Mouse (Mus musculus) myocyte (in vitro differentiated cells): Measurements from ENCODE around the gene Zfp526. TPM values are rescaled to one million over a fixed set of nuclear protein-coding genes. Genes with fewer than 3 reads are reported as not detected.

Source experiments
- H3K27me3 ChIP-seq: one replicate; pipeline ENCODE4 v1.6.1; 2011; ENCODE audit not compliant: control insufficient read depth, insufficient read depth, insufficient read length
- H3K36me3 ChIP-seq: one replicate; pipeline ENCODE4 v1.6.1; 2011; ENCODE audit not compliant: control insufficient read depth, insufficient read depth
- H3K4me2 ChIP-seq: one replicate; pipeline ENCODE4 v1.6.1; 2011; ENCODE audit warnings: low read depth, control low read depth
- H3K4me3 ChIP-seq: one replicate; pipeline ENCODE4 v1.5.1; 2011; ENCODE audit warnings: mild to moderate bottlenecking, control low read depth, moderate library complexity
- H3K79me2 ChIP-seq: one replicate; pipeline ENCODE4 v1.6.1; 2011; ENCODE audit not compliant: control insufficient read depth, insufficient read depth
- H3ac ChIP-seq: one replicate; pipeline ENCODE4 v1.6.1; 2011; ENCODE audit not compliant: control insufficient read depth, insufficient read length
- CEBPB ChIP-seq: IDR thresholded peaks from 2 replicates; pipeline ENCODE4 v1.6.1; 2011; ENCODE audit warnings: mild to moderate bottlenecking, moderate library complexity; ENCODE audit not compliant: poor library complexity, insufficient read depth, severe bottlenecking
- E2F4 ChIP-seq: IDR thresholded peaks from one replicate; pipeline ENCODE4 v1.6.1; 2011; ENCODE audit warnings: mild to moderate bottlenecking, control low read depth, moderate library complexity; ENCODE audit not compliant: insufficient read depth
- MYOG ChIP-seq, 3 experiments: IDR thresholded peaks; one replicate each; pipeline ENCODE4 v1.6.1; 2011; ENCODE audit warnings: control low read depth in 2 of 3, low read depth in 2 of 3, mild to moderate bottlenecking in 2 of 3; ENCODE audit not compliant: insufficient read length in 2 of 3, control insufficient read depth in 1 of 3, insufficient read depth in 1 of 3
- POLR2A ChIP-seq: IDR thresholded peaks from one replicate; pipeline ENCODE4 v1.6.1; 2011; ENCODE audit warnings: low read depth, mild to moderate bottlenecking, control low read depth, moderate library complexity; ENCODE audit not compliant: insufficient read length
- POLR2AphosphoS2 ChIP-seq: IDR thresholded peaks from one replicate; pipeline ENCODE4 v1.6.1; 2011; ENCODE audit warnings: low read depth, control low read depth; ENCODE audit not compliant: insufficient read length
- SRF ChIP-seq: IDR thresholded peaks from one replicate; pipeline ENCODE4 v1.6.1; 2011; ENCODE audit warnings: low read depth; ENCODE audit not compliant: control insufficient read depth, insufficient read length
- TCF3 ChIP-seq: IDR thresholded peaks from one replicate; pipeline ENCODE4 v1.6.1; 2011; ENCODE audit warnings: low read depth, control low read depth; ENCODE audit not compliant: insufficient read length
- USF1 ChIP-seq: IDR thresholded peaks from one replicate; pipeline ENCODE4 v1.6.1; 2011; ENCODE audit warnings: low read depth, mild to moderate bottlenecking, control low read depth, moderate library complexity
- polyA plus RNA-seq: library from polyadenylated mRNA; unstranded; fragments of >200 nt; fragmentation: generic; extraction: Trizol; gene quantifications from one replicate; pipeline ENCODE4 v1.2.1, GENCODE M21; 2012; ENCODE audit warnings: missing spikeins

Gene Zfp526
- polyA plus RNA-seq, 1 experiment: 5.6 TPM

GRCm38 (mm10) chr7:25235526-25235925 is 14.3 kb downstream of the Zfp526 start:
- TF ChIP-seq CEBPB (no peak), POLR2AphosphoS2 (peak; percentile 7)
- Histone ChIP-seq H3ac (no peak overlapping the region), H3K4me3 (no peak overlapping the region), H3K36me3 (peaks cover 10% of the 10 kb centered on the region), H3K4me2 (peak overlapping the region; percentile 76), H3K27me3 (no peaks in the 10 kb centered on the region), H3K79me2 (peaks cover 32% of the 10 kb centered on the region)

- H3K4me3 ChIP-seq: peak within 1 kb of the TSS; percentile 40
- TF ChIP-seq USF1: no peak
- peak; percentile 66 for TF ChIP-seq POLR2AphosphoS2
- TF ChIP-seq POLR2A: peak; percentile 73
- H3ac ChIP-seq: peak within 1 kb of the TSS; percentile 84
- H3K27me3 ChIP-seq: no peaks in the 10 kb centered on the region
- H3K79me2 ChIP-seq: peaks cover 32% of the 10 kb centered on the region
- peaks cover 3% of the 10 kb centered on the region for H3K36me3 ChIP-seq
- peak within 1 kb of the TSS; percentile 93 for H3K4me2 ChIP-seq
Measured at GRCm38 (mm10) chr7:25237249-25238014, 16.2 kb downstream of the Zfp526 start, which contains the start of gene Gsk3a. Gsk3a (minus strand) TSS chr7:25237851.

GRCm38 (mm10) chr7:25238015-25238706 is 16.9 kb downstream of the Zfp526 start:
- peaks cover 37% of the 10 kb centered on the region for H3K79me2 ChIP-seq
- no peaks in the 10 kb centered on the region for H3K27me3 ChIP-seq
- peak overlapping the region; percentile 40 for H3K4me3 ChIP-seq
- peaks cover 3% of the 10 kb centered on the region for H3K36me3 ChIP-seq
- TF ChIP-seq E2F4 (no peak), POLR2A (peak; percentile 41), POLR2AphosphoS2 (peak; percentile 77), CEBPB (peak; percentile 71; the same call in 1 of the 2 replicates)
- H3ac ChIP-seq: peak overlapping the region; percentile 84
- H3K4me2 ChIP-seq: peak overlapping the region; percentile 93

DNA sequence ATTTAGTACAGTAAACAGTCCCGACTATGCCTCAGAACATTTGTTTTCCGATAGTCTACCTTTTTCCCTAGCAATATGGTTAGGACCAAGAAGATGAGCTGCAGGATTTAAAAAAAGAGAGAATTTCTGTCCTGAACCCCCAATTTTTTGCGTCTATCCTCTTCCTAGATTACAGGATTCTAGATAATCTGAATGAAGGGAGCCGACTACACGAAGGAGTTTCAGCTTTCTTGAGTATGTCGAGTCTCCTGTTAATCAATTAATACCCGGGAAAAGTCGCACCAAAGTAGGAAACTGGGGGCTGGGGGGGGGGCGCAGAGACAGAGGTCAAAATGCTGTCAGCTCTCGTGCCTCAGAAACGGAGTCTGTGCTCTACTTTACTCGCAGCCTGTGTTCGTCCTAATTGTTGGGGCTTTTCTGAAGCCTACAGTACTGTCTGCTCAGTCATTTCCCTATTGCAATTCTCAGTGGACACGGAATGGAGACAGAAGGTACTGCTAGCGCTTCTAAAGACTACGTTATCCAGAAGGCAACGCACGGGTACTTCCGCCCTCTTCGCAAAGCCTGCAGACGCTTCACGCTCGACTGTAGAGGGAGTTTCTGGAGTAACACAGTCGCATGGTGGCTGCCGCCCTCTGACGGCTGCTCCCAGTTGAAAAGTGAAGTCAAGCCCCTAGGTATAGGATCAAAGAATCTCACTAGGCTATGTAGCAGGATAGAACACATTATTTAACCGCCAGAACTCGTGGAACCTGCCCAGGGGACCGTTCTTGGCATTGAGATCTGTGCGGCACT is 17.8 kb downstream of the Zfp526 start:
- peak overlapping the region; percentile 40 for H3K4me3 ChIP-seq
- H3K79me2 ChIP-seq: peaks cover 37% of the 10 kb centered on the region
- H3K27me3 ChIP-seq: no peaks in the 10 kb centered on the region
- TF ChIP-seq MYOG (IDR thresholded peaks at IDR 0.05; ENCODE audit: control insufficient read depth in 1 of 3, insufficient read depth in 1 of 3, insufficient read length in 2 of 3, low read depth in 2 of 3) (no peak), POLR2AphosphoS2 (peak; percentile 82), POLR2A (peak; percentile 49)
- peaks cover 3% of the 10 kb centered on the region for H3K36me3 ChIP-seq
- H3K4me2 ChIP-seq: peak overlapping the region; percentile 93
- no peak overlapping the region for H3ac ChIP-seq

GRCm38 (mm10) chr7:25240631-25241030 is 19.4 kb downstream of the Zfp526 start:
- Histone ChIP-seq H3K27me3 (no peaks in the 10 kb centered on the region), H3K4me3 (no peak overlapping the region), H3K4me2 (no peak overlapping the region), H3K36me3 (no peaks in the 10 kb centered on the region), H3ac (no peak overlapping the region), H3K79me2 (peaks cover 32% of the 10 kb centered on the region)
- TF ChIP-seq TCF3: no peak
- no peak for TF ChIP-seq POLR2A

- TF ChIP-seq POLR2A (peak; percentile 31), SRF (no peak), POLR2AphosphoS2 (peak; percentile 60)
- Histone ChIP-seq H3K36me3 (no peaks in the 10 kb centered on the region), H3ac (no peak overlapping the region), H3K4me2 (no peak overlapping the region), H3K27me3 (no peaks in the 10 kb centered on the region), H3K79me2 (peaks cover 32% of the 10 kb centered on the region), H3K4me3 (no peak overlapping the region)
Measured at GRCm38 (mm10) chr7:25241062-25241461, 19.8 kb downstream of the Zfp526 start.
